Mouse (Mus musculus) ES-E14 (cell line): ENCODE data around the gene Tmem160. TPM values are rescaled to one million over a fixed set of nuclear protein-coding genes. Genes with fewer than 3 reads are reported as not detected.

Experiments
- DNase-seq: peaks from one replicate; pipeline ENCODE4 v3.0.0-alpha.2; 2013; ENCODE audit warnings: low read depth, low spot score
- H3K27ac ChIP-seq: 2 replicates; pipeline ENCODE4 v1.5.1; 2012; ENCODE audit warnings: low read depth, mild to moderate bottlenecking, low read length, moderate library complexity, mixed read lengths; ENCODE audit not compliant: poor library complexity, insufficient read depth, severe bottlenecking
- H3K36me3 ChIP-seq: 2 replicates; pipeline ENCODE4 v1.6.1; 2012; ENCODE audit warnings: mild to moderate bottlenecking, low read length, moderate library complexity, mixed read lengths; ENCODE audit not compliant: control insufficient read depth, poor library complexity, insufficient read depth, severe bottlenecking
- H3K4me1 ChIP-seq, 2 experiments: fragments of 150-350 bp in 1 of 2; sonication (generic) in 1 of 2; 2 replicates each; pipeline ENCODE4 v1.6.1; 2012; ENCODE audit warnings: low read length in 2 of 2, mild to moderate bottlenecking in 1 of 2, mixed read lengths in 1 of 2; ENCODE audit not compliant: control insufficient read depth in 2 of 2, insufficient read depth in 2 of 2, poor library complexity in 1 of 2
- H3K4me3 ChIP-seq, 2 experiments: fragments of 150-350 bp in 1 of 2; sonication (generic) in 1 of 2; 2 replicates each; pipeline ENCODE4 v1.5.1; 2012; ENCODE audit warnings: low read length in 2 of 2, low read depth in 1 of 2, mild to moderate bottlenecking in 1 of 2, mixed read lengths in 1 of 2; ENCODE audit not compliant: insufficient read depth in 1 of 2, poor library complexity in 1 of 2, severe bottlenecking in 1 of 2
- H3K9ac ChIP-seq: 2 replicates; pipeline ENCODE4 v1.6.1; 2012; ENCODE audit warnings: low read depth, mild to moderate bottlenecking, low read length, mixed read lengths; ENCODE audit not compliant: poor library complexity, insufficient read depth, severe bottlenecking
- H3K9me3 ChIP-seq: fragments of 150-350 bp; sonication (generic); 2 replicates; pipeline ENCODE4 v1.6.1; 2012; ENCODE audit warnings: low read depth, mild to moderate bottlenecking, low read length; ENCODE audit not compliant: control insufficient read depth, insufficient read depth
- CHD2 ChIP-seq: IDR thresholded peaks from 2 replicates; pipeline ENCODE4 v1.6.1; 2014; ENCODE audit warnings: mild to moderate bottlenecking, low read depth, low read length, inconsistent platforms
- HCFC1 ChIP-seq: IDR thresholded peaks from 2 replicates; pipeline ENCODE4 v1.6.1; 2012; ENCODE audit warnings: low read length, inconsistent platforms, borderline replicate concordance; ENCODE audit not compliant: insufficient read depth
- MAFK ChIP-seq: IDR thresholded peaks from 2 replicates; pipeline ENCODE4 v1.6.1; 2014; ENCODE audit warnings: mild to moderate bottlenecking, low read depth, low read length, inconsistent platforms; ENCODE audit not compliant: insufficient read depth
- ZC3H11A ChIP-seq: IDR thresholded peaks from 2 replicates; pipeline ENCODE4 v1.6.1; 2012; ENCODE audit warnings: low read depth, mild to moderate bottlenecking, inconsistent platforms, low read length, borderline replicate concordance
- ZNF384 ChIP-seq: IDR thresholded peaks from 2 replicates; pipeline ENCODE4 v1.6.1; 2012; ENCODE audit warnings: low read depth, low read length, inconsistent platforms
- in situ Hi-C, 2 experiments: fragments of 600-800 bp; cut with MboI; formaldehyde crosslinking; loops; one replicate each; pipeline ENCODE4 v1.15.1; 2025; ENCODE audit warnings: low sequenced_read_pairs in 2 of 2, inconsistent platforms in 1 of 2; ENCODE audit not compliant: unreplicated experiment in 2 of 2
- total RNA-seq: library from RNA; depleted of rRNA; stranded (reverse); fragments of 300-350 nt; gene quantifications from 2 replicates; pipeline ENCODE4 v1.2.3, GENCODE M21; 2012

Tmem160 gene
- total RNA-seq, 1 experiment: 82.7 TPM

DNA sequence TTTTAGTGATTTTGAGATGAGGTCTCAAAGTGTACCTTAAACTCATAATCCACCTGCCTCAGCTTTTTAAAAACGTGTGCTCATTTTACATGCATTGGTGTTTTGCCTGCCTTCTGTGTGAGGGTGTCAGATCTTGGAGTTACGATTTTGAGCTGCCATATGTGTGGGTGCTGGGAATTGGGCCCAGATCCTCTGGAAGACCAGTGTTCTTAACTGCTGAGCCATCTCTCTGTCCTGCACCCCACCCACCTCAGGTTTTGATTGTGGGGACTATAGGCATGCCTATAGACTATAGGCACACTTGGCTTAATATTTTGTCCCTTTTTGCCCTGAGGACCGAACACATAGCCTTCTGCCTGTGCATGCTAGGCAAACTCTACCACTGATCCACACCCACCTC lies 39.6 kb downstream of the Tmem160 start:
- H3K9ac ChIP-seq: no peak overlapping the region
- no peaks in the 10 kb centered on the region for H3K9me3 ChIP-seq
- no peak for DNase-seq
- H3K36me3 ChIP-seq: peaks cover 7% of the 10 kb centered on the region; the same call in 1 of the 2 replicates
- no peak overlapping the region for H3K4me3 ChIP-seq
- no peak overlapping the region for H3K27ac ChIP-seq
- TF ChIP-seq HCFC1 (no peak), CHD2 (no peak), MAFK (no peak), ZC3H11A (no peak), ZNF384 (no peak)
- no peaks in the 10 kb centered on the region for H3K4me1 ChIP-seq
- in situ Hi-C loops: no loop called here

DNA sequence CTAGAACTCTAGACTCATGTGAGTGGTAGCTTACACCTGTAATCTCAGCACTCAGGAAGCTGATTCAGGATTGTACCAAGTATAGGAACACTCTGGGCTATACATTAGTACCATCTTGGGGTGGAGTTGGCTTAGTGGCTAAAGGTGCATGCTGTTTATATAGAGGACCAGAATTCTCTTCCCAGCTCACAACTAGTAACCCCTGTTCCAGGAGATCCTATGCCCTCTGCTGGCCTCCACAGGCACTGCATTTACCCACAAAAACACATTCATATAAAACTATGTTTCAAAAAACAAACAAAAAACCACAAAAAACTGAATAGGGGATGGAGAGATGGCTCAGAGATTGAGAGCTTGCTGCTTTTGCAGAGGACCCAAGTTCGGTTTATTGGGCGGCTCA lies 40.8 kb downstream of the Tmem160 start:
- TF ChIP-seq HCFC1 (no peak), MAFK (no peak), CHD2 (no peak), ZC3H11A (no peak), ZNF384 (no peak)
- Histone ChIP-seq H3K36me3 (peaks cover 18% of the 10 kb centered on the region; the same call in 1 of the 2 replicates), H3K27ac (no peak overlapping the region), H3K9me3 (no peaks in the 10 kb centered on the region), H3K9ac (no peak overlapping the region), H3K4me1 (no peaks in the 10 kb centered on the region), H3K4me3 (no peak overlapping the region)
- in situ Hi-C loops: no loop called here
- DNase-seq: no peak

DNA sequence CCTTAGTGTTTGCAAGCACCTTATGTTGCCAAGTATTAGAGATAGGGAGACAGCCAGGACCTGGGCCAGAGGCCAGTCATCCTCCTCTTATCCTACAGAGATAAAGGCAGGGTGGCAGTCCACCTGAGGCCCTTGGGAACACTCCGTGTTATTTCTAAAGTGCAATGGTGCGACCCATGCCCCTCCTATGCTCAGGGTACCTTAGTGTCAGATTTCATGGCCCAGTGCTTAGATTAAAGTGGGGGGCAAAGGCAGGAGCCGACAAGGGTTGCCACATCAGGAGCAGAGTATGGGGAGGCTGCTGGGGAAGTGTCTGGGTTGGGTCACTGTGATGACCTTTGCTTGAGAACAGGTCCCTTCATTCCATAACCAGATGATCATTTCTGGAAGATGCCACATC lies 43.7 kb downstream of the Tmem160 start:
- Histone ChIP-seq H3K27ac (no peak overlapping the region), H3K9ac (no peak overlapping the region), H3K9me3 (no peaks in the 10 kb centered on the region), H3K36me3 (peaks cover 23% of the 10 kb centered on the region; the same call in 1 of the 2 replicates), H3K4me1 (no peaks in the 10 kb centered on the region), H3K4me3 (no peak overlapping the region)
- TF ChIP-seq ZNF384 (no peak), ZC3H11A (no peak), HCFC1 (no peak), MAFK (no peak), CHD2 (no peak)
- no peak for DNase-seq
- in situ Hi-C loops: no loop called here

DNA sequence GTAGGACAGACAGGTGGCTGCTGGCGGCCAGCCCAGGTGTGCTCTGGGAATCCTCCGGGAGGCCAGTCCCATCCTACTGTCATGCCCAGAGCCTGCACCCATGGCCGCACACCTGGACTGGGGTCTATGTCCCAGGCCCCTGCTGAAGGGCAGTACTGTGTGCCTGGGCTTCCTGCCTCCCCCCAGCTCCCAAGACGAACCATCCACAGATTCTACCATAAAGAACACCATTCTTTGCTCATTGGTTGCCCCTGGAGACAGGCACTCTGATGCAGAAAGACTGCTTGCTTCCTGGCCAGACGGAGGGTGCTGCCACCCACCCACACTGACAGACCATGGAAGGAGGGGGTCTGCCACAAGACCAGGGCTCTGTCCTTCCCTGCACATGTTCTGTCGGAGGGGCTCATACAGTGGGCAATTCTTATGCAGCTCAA lies 47.1 kb downstream of the Tmem160 start:
- Histone ChIP-seq H3K9me3 (no peaks in the 10 kb centered on the region), H3K4me1 (no peaks in the 10 kb centered on the region), H3K9ac (no peak overlapping the region), H3K4me3 (no peak overlapping the region), H3K36me3 (peaks cover 28% of the 10 kb centered on the region; the same call in 1 of the 2 replicates), H3K27ac (no peak overlapping the region)
- no peak for TF ChIP-seq MAFK
- no peak for TF ChIP-seq ZNF384
- no peak for TF ChIP-seq ZC3H11A
- no peak for TF ChIP-seq HCFC1
- in situ Hi-C loops: no loop called here
- no peak for DNase-seq

DNA sequence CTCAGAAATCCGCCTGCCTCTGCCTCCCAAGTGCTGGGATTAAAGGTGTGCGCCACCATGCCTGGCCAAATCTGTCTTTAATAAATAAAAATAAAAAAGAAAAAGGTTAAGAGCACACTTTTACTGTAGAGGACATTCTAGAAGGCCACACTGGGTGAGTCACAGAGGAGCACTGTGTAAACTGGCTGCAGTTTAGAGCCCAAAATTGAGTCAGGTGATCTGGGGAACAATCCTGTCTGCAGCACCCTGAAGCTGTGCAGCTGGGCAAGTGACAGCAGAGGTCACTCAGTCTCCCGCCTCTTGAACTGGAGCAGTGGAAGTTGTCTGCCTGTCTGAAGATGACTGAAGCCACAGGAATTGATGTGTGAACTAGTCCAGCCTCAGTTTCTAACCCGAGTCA lies 49.0 kb downstream of the Tmem160 start:
- Histone ChIP-seq H3K9ac (no peak overlapping the region), H3K36me3 (peaks cover 37% of the 10 kb centered on the region), H3K27ac (no peak overlapping the region), H3K4me3 (no peak overlapping the region), H3K9me3 (no peaks in the 10 kb centered on the region), H3K4me1 (no peaks in the 10 kb centered on the region)
- no peak for DNase-seq
- in situ Hi-C loops: no loop called here
- TF ChIP-seq MAFK (no peak), HCFC1 (no peak), ZC3H11A (no peak), ZNF384 (no peak), CHD2 (no peak)
